Mouse (Mus musculus): Measurements from ENCODE around the gene Lkaaear1. TPM values are rescaled to one million over a fixed set of nuclear protein-coding genes. Genes with fewer than 3 reads are reported as not detected.

Gene Lkaaear1
- not detected for total RNA-seq (2021)

GRCm38 (mm10) chr2:181698241-181698640 lies at the start of gene Lkaaear1:
Gene Lkaaear1, minus strand, starts transcription at chr2:181698442.
- no peak for DNase-seq (ENCODE audit: extremely low spot score in 1 of 2, low spot score in 2 of 2)
- intact Hi-C loops (cut with DNase I): no loop called here

GRCm38 (mm10) chr2:181730051-181730450 lies 31.8 kb upstream of the Lkaaear1 start:
- intact Hi-C loops (cut with DNase I): no loop called here
- no peak for DNase-seq (ENCODE audit: extremely low spot score in 1 of 2, low spot score in 2 of 2)

GRCm38 (mm10) chr2:181727659-181728262 lies 29.5 kb upstream of the Lkaaear1 start:
- no peak for DNase-seq (ENCODE audit: extremely low spot score in 1 of 2, low spot score in 2 of 2)
- intact Hi-C loops (cut with DNase I): no loop called here

- peak in 1 of 2 experiments; percentile 50 for DNase-seq (ENCODE audit: extremely low spot score in 1 of 2, low spot score in 2 of 2)
- intact Hi-C loops (cut with DNase I): loop anchor here (2.0 to 5.0 kb wide), 2 partner anchors 85 to 143 kb away; partner anchors contain the start of gene Polr3k
Observed at GRCm38 (mm10) chr2:181722213-181722612, 24.0 kb upstream of the Lkaaear1 start.

GRCm38 (mm10) chr2:181721200-181721599 lies 23.0 kb upstream of the Lkaaear1 start:
- intact Hi-C loops (cut with DNase I): loop anchor here (5.0 kb wide), 1 partner anchor 86 kb away; no protein-coding TSS in a partner anchor
- DNase-seq (ENCODE audit: extremely low spot score in 1 of 2, low spot score in 2 of 2): no peak

GRCm38 (mm10) chr2:181720061-181720460 lies 21.8 kb upstream of the Lkaaear1 start:
- DNase-seq (ENCODE audit: extremely low spot score in 1 of 2, low spot score in 2 of 2): no peak
- intact Hi-C loops (cut with DNase I): loop anchor here (5.0 kb wide), 1 partner anchor 87 kb away; no protein-coding TSS in a partner anchor

- no peak for DNase-seq (ENCODE audit: extremely low spot score in 1 of 2, low spot score in 2 of 2)
- intact Hi-C loops (cut with DNase I): no loop called here
Observed at GRCm38 (mm10) chr2:181716991-181717390, 18.7 kb upstream of the Lkaaear1 start.

GRCm38 (mm10) chr2:181715382-181715781 lies 17.1 kb upstream of the Lkaaear1 start:
- DNase-seq (ENCODE audit: extremely low spot score in 1 of 2, low spot score in 2 of 2): no peak
- intact Hi-C loops (cut with DNase I): no loop called here

GRCm38 (mm10) chr2:181714903-181715326 lies 16.7 kb upstream of the Lkaaear1 start, which contains the start of gene Oprl1:
Gene Oprl1, plus strand, starts transcription at chr2:181715016.
- DNase-seq (ENCODE audit: extremely low spot score in 1 of 2, low spot score in 2 of 2): peak; percentile 59 to 79
- intact Hi-C loops (cut with DNase I): no loop called here

GRCm38 (mm10) chr2:181713749-181714148 lies 15.5 kb upstream of the Lkaaear1 start:
- DNase-seq (ENCODE audit: extremely low spot score in 1 of 2, low spot score in 2 of 2): peak in 1 of 2 experiments; percentile 54

GRCm38 (mm10) chr2:181706668-181707067 lies 8.4 kb upstream of the Lkaaear1 start:
- no peak for DNase-seq (ENCODE audit: extremely low spot score in 1 of 2, low spot score in 2 of 2)

More at GRCm38 (mm10) chr2:181713749-181714148, 15.5 kb upstream of the Lkaaear1 start:
- intact Hi-C loops (cut with DNase I): no loop called here

GRCm38 (mm10) chr2:181696801-181697420 lies 1.3 kb downstream of the Lkaaear1 start:
- no peak for DNase-seq (ENCODE audit: extremely low spot score in 1 of 2, low spot score in 2 of 2)
- intact Hi-C loops (cut with DNase I): no loop called here

More at GRCm38 (mm10) chr2:181706668-181707067, 8.4 kb upstream of the Lkaaear1 start:
- intact Hi-C loops (cut with DNase I): no loop called here

- intact Hi-C loops (cut with DNase I): no loop called here
- no peak for DNase-seq (ENCODE audit: extremely low spot score in 1 of 2, low spot score in 2 of 2)
Observed at GRCm38 (mm10) chr2:181695776-181696175, 2.5 kb downstream of the Lkaaear1 start.

GRCm38 (mm10) chr2:181694581-181694980 lies 3.7 kb downstream of the Lkaaear1 start:
- DNase-seq (ENCODE audit: extremely low spot score in 1 of 2, low spot score in 2 of 2): no peak
- intact Hi-C loops (cut with DNase I): no loop called here

- intact Hi-C loops (cut with DNase I): no loop called here
- DNase-seq (ENCODE audit: extremely low spot score in 1 of 2, low spot score in 2 of 2): peak; percentile 74 to 91
Observed at GRCm38 (mm10) chr2:181693339-181694280, 4.6 kb downstream of the Lkaaear1 start, which contains the start of gene Rgs19. Gene Rgs19, minus strand, starts transcription at chr2:181693977.

GRCm38 (mm10) chr2:181692304-181692703 lies 5.9 kb downstream of the Lkaaear1 start:
- DNase-seq (ENCODE audit: extremely low spot score in 1 of 2, low spot score in 2 of 2): no peak

GRCm38 (mm10) chr2:181691571-181691970 lies 6.7 kb downstream of the Lkaaear1 start:
- intact Hi-C loops (cut with DNase I): no loop called here
- no peak for DNase-seq (ENCODE audit: extremely low spot score in 1 of 2, low spot score in 2 of 2)

More at GRCm38 (mm10) chr2:181692304-181692703, 5.9 kb downstream of the Lkaaear1 start:
- intact Hi-C loops (cut with DNase I): no loop called here

GRCm38 (mm10) chr2:181691083-181691482 lies 7.2 kb downstream of the Lkaaear1 start:
- DNase-seq (ENCODE audit: extremely low spot score in 1 of 2, low spot score in 2 of 2): no peak
- intact Hi-C loops (cut with DNase I): no loop called here
